8 mouse cellular contexts compared by ENCODE assay signal in the genomic region with DNA sequence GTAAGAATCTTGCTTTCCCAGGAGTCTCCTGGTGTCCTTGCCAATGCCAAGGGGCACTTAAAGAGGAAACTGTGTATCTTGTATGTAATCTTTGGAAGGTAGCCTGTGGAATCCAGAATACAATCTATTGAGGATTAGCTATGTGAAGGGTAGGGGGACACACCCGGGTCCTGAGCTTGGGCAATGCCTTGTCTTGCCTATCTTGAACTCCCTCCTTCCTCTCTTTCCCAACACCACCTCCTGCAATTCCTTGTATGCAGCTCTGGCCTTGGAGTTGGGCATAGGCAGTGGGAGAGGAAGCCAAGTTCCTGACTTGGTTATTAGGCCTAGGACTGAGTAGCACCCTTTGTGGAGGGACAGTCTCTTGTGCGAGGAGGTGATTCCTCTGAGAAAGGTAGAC. TPM values are rescaled to one million over a fixed set of nuclear protein-coding genes. Genes with fewer than 3 reads are reported as not detected.
DNase-seq lines count a peak whose midpoint lies in the region; ATAC-seq and TF ChIP-seq lines count a peak whose summit lies in the region.

No protein-coding gene starts in this region.

- H3K4me1 ChIP-seq in limb, embryonic 10.5 days: peaks cover 60% of the 10 kb centered on the region
- peaks cover 17% of the 10 kb centered on the region for H3K4me1 ChIP-seq in stomach, postnatal 0 days (replicated peaks; ENCODE audit: control insufficient read depth, insufficient read depth)

- ATAC-seq in cerebellum, adult (ENCODE audit: insufficient number of reproducible peaks, low FRiP score, low TSS enrichment): no peak
- ATAC-seq in stomach, postnatal 0 days (ENCODE audit: low FRiP score, low TSS enrichment): no peak

- H3K9ac ChIP-seq in stomach, postnatal 0 days (ENCODE audit: low read length): peak overlapping the region; percentile 97

- peak overlapping the region; percentile 78 for H3K4me2 ChIP-seq in stomach, postnatal 0 days (replicated peaks; ENCODE audit: low read depth)

- intact Hi-C loops in left cerebral cortex, postnatal 36 days (cut with DNase I): no loop called here
- intact Hi-C loops in left cerebral cortex, postnatal 25 days (cut with DNase I): loop anchor here (10.0 kb wide), 1 partner anchor 670 kb away; no protein-coding TSS in a partner anchor

- no peaks in the 10 kb centered on the region for H3K36me3 ChIP-seq in limb, embryonic 10.5 days
- no peaks in the 10 kb centered on the region for H3K36me3 ChIP-seq in stomach, postnatal 0 days (ENCODE audit: control insufficient read depth, insufficient read depth, low read length)

- H3K27ac ChIP-seq in limb, embryonic 10.5 days: peak overlapping the region; percentile 100; the same call in 1 of the 2 replicates
- peak overlapping the region; percentile 100 for H3K27ac ChIP-seq in stomach, postnatal 0 days (replicated peaks)

- TF ChIP-seq EP300 in stomach, postnatal 0 days (optimal IDR thresholded peaks at IDR 0.05): no peak

- H3K9me3 ChIP-seq in limb, embryonic 10.5 days (replicated peaks): no peaks in the 10 kb centered on the region
- no peaks in the 10 kb centered on the region for H3K9me3 ChIP-seq in stomach, postnatal 0 days (ENCODE audit: control insufficient read depth, low read length)

- no peaks in the 10 kb centered on the region for H3K27me3 ChIP-seq in limb, embryonic 10.5 days (ENCODE audit: low read depth, poor library complexity, severe bottlenecking)
- no peaks in the 10 kb centered on the region for H3K27me3 ChIP-seq in stomach, postnatal 0 days (ENCODE audit: control insufficient read depth, insufficient read depth, low read length)

- H3K4me3 ChIP-seq in limb, embryonic 10.5 days: peak overlapping the region; percentile 94
- H3K4me3 ChIP-seq in stomach, postnatal 0 days (ENCODE audit: low read depth, low read length): peak overlapping the region; percentile 92

- TF ChIP-seq CTCF in stomach, postnatal 0 days (IDR thresholded peaks at IDR 0.05; ENCODE audit: low read depth): no peak

- DNase-seq in cerebellum, postnatal 10 days: peak; percentile 12 to 13
- DNase-seq in ovary, postnatal 36 days (ENCODE audit: low spot score): peak; percentile 16
- no peak for DNase-seq in ovary, postnatal 10 days (ENCODE audit: low spot score)
- no peak for DNase-seq in limb, embryonic 10.5 days (ENCODE audit: low spot score)
- DNase-seq in stomach, postnatal 0 days (ENCODE audit: low spot score): peak; percentile 23
- DNase-seq in left cerebral cortex, postnatal 36 days (ENCODE audit: low spot score in 2 of 2): no peak
- DNase-seq in left cerebral cortex, postnatal 25 days (ENCODE audit: low spot score in 2 of 2): no peak

- WGBS in limb, embryonic 10.5 days: 84% methylated on average over 2 of the region's 2 CpGs
- WGBS in stomach, postnatal 0 days: 46% methylated on average over 2 of the region's 2 CpGs

RNA-seq across cellular contexts. Expression of a gene that starts 1.8 kb away (rescaled TPM):
- polyA plus RNA-seq in limb, embryonic 10.5 days (2016; fragmentation: Nextera tagmentation; extraction: Ambion mirVana): 38.6 and 45.3 TPM in 2 replicates
- 49.8 and 51.3 TPM in 2 replicates for polyA plus RNA-seq in stomach, postnatal 0 days (2015; fragmentation: Nextera tagmentation; extraction: Ambion mirVana)
- 1 to 10 TPM; 4.4 to 7.8 TPM for total RNA-seq in left cerebral cortex, postnatal 36 days (2021)
- total RNA-seq in left cerebral cortex, postnatal 25 days (2021): 1 to 10 TPM; 5.9 to 6.0 TPM

Comparison
In these comparisons a context has a peak if more than half of its experiments do, and no peak if none do; other contexts are left out.
1. DNase-seq: peak in cerebellum, postnatal 10 days (2 of 2), ovary, postnatal 36 days (single experiment) and stomach, postnatal 0 days (single experiment); none in ovary, postnatal 10 days (single experiment), limb, embryonic 10.5 days (single experiment), left cerebral cortex, postnatal 36 days (0 of 2) and left cerebral cortex, postnatal 25 days (0 of 2).